Mouse (Mus musculus) frontal cortex, postnatal 25 days (tissue): ENCODE results near the gene Mreg.
"Not testable (repeated sequence)": the region's sequence is repeated elsewhere in the genome, so short reads cannot be mapped to it uniquely, and the experiment has no call there.

Experiments
- DNase-seq, 2 experiments: peaks; one replicate each; pipeline ENCODE4 v3.0.0; 2022; ENCODE audit warnings: low spot score in 2 of 2

Gene Mreg

GRCm38 (mm10) chr1:72211701-72212699 is at the start of gene Mreg:
Gene Mreg (minus strand): TSS chr1:72212307.
- DNase-seq: peak; percentile 29 to 30

GRCm38 (mm10) chr1:72256381-72257256 is 44.5 kb upstream of the Mreg start:
- no peak for DNase-seq

- no peak for DNase-seq
Observed at GRCm38 (mm10) chr1:72255854-72256175, 43.7 kb upstream of the Mreg start.

GRCm38 (mm10) chr1:72255062-72255853 is 43.2 kb upstream of the Mreg start:
- DNase-seq: peak in 1 of 2 experiments; percentile 9

- DNase-seq: peak; percentile 59 to 68
Observed at GRCm38 (mm10) chr1:72254545-72255061, 42.5 kb upstream of the Mreg start.

GRCm38 (mm10) chr1:72253881-72254491 is 41.9 kb upstream of the Mreg start:
- DNase-seq: no peak

- DNase-seq: no peak
Observed at GRCm38 (mm10) chr1:72251806-72252205, 39.7 kb upstream of the Mreg start.

GRCm38 (mm10) chr1:72248226-72248737 is 36.2 kb upstream of the Mreg start:
- not testable (repeated sequence) for DNase-seq

GRCm38 (mm10) chr1:72244317-72245036 is 32.4 kb upstream of the Mreg start:
- DNase-seq: no peak

- DNase-seq: peak; percentile 91 to 92
Observed at GRCm38 (mm10) chr1:72243656-72244316, 31.7 kb upstream of the Mreg start.

GRCm38 (mm10) chr1:72242581-72243143 is 30.6 kb upstream of the Mreg start:
- DNase-seq: no peak

- not testable (repeated sequence) for DNase-seq
Observed at GRCm38 (mm10) chr1:72239113-72239512, 27.0 kb upstream of the Mreg start.

- no peak for DNase-seq
Observed at GRCm38 (mm10) chr1:72238016-72238580, 26.0 kb upstream of the Mreg start.

GRCm38 (mm10) chr1:72237007-72237775 is 25.1 kb upstream of the Mreg start:
- DNase-seq: no peak

- DNase-seq: peak; percentile 47 to 49
Observed at GRCm38 (mm10) chr1:72236363-72237006, 24.4 kb upstream of the Mreg start.

GRCm38 (mm10) chr1:72232592-72232991 is 20.5 kb upstream of the Mreg start:
- DNase-seq: not testable (repeated sequence)

- DNase-seq: no peak
Observed at GRCm38 (mm10) chr1:72228974-72229373, 16.9 kb upstream of the Mreg start.
